Mouse (Mus musculus) embryo, embryonic 10.5 days (tissue): ENCODE measurements around the gene Fam90a1b.
A peak's percentile ranks its signal among the peaks of the same experiment; 100 is the strongest.
"Not testable (repeated sequence)": the region's sequence is repeated elsewhere in the genome, so short reads cannot be mapped to it uniquely, and the experiment has no call there.

Experiments used
- DNase-seq: peaks from one replicate; pipeline ENCODE4 v3.0.0-alpha.2; 2015; ENCODE audit warnings: low spot score

The Fam90a1b gene

DNA sequence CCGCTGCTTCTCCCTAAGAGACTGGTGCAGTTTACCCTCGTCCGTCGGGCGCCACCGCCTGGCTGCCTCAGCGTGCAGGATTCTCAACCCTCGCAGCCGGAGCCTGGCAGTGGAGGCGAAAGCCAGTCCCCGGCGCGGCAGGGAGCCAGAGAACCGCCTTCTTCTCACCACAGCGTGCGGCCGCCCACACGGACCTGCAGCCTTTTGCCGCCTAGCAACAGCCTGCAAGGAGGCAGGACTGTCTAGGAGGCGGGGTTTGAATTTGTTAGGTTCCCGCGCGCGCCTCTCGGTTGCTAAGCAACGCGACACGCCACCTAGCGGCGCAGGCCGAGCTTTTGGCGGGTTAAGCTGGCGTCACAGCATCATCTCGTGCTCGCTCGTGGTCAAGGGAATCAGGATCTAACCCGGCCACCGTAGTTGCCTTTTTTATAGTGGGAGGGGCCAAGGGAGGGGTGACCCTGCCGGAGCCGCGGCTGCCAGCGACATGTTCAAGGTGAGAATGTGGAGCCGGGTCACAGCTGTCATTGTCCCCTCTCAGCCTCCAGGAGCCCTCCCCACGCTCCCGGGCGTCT lies at the start of gene Fam90a1b, which contains the start of gene Apoo:
Gene Fam90a1b, minus strand, starts transcription at position 108 of the 572 bp plus-strand sequence.
Gene Apoo, plus strand, starts transcription at position 448 of the 572 bp plus-strand sequence.
- DNase-seq: peak; percentile 96

- peak; percentile 13 for DNase-seq
Observed at GRCm38 (mm10) chrX:94408975-94409374, 42.4 kb upstream of the Fam90a1b start.

DNA sequence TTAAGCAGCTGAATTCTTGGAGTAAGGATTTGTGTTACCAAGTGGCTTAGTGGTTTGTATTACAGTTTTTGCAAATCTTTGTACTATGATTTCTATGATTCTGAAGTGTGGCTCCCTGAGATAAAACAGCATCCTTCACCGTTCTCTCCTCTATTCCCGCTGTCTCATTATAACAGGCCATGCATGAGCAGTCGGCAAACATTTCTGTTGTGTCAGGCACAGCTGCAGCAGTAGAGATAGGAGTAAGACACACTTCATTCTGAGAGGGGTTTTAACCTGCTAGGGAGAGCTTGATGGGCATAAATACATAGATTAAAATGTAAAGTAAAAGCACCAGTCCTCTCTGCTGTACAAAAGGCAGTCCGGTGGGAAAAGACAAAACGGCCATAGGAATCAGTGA lies 12.2 kb upstream of the Fam90a1b start:
- DNase-seq: no peak

DNA sequence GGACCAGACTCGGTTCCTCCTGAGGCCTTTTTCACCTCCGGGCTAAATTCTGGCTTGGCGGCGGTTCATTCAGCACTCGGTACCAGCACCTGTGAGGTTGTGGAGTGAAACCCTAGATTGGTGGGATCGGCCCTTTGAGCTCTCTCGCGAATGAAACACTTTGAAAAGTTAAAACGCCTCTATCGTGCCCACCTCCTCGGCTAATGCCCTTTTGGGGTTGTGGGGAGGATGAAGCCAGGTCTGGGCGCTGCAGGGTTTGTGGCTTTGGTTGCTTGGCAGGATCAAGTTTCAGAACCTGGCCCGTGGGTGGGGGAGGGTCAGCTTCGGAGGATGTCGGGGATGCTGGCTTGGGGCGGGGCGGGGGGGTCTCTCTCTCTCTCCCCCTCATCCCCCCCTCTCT lies 671 bp upstream of the Fam90a1b start:
- peak; percentile 36 for DNase-seq

- DNase-seq: peak; percentile 30
Observed at GRCm38 (mm10) chrX:94366029-94366428, 548 bp downstream of the Fam90a1b start.

- DNase-seq: peak; percentile 34
Observed at GRCm38 (mm10) chrX:94365381-94365925, 1.1 kb downstream of the Fam90a1b start.

DNA sequence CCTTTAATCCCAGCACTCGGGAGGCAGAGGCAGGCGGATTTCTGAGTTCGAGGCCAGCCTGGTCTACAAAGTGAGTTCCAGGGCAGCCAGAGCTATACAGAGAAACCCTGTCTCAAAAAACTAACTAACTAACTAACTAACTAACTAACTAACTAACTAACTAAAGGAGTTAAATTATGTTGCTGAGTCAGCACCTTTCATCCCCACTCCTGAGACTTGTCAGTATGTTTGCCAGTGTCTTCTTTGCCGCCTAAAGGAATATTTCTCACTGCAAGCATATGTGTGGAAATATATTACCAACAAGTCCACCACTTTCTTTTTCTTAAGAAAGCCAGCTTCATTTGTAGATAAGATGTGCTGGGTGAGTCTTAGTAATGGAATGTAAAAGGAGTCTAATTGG lies 22.9 kb downstream of the Fam90a1b start:
- DNase-seq: not testable (repeated sequence)

- no peak for DNase-seq
Observed at GRCm38 (mm10) chrX:94321036-94321902, 45.3 kb downstream of the Fam90a1b start.
